Mouse (Mus musculus) small intestine, adult 2 months (tissue): Measurements from ENCODE around the gene Fam151b.

Experiments used
- CTCF ChIP-seq: fragments of 200-500 bp; IDR thresholded peaks from 2 replicates; pipeline ENCODE4 v1.5.1; 2012; ENCODE audit warnings: low read depth, mild to moderate bottlenecking, control low read depth, inconsistent platforms, low read length, moderate library complexity, mixed read lengths; ENCODE audit not compliant: insufficient replicate concordance, insufficient read length; ENCODE audit errors: extremely low read depth
- POLR2A ChIP-seq: fragments of 200-500 bp; IDR thresholded peaks from 2 replicates; pipeline ENCODE4 v1.6.1; 2012; ENCODE audit warnings: low read depth, mild to moderate bottlenecking, control low read depth, inconsistent platforms, low read length, moderate library complexity

GRCm38 (mm10) chr13:92523178-92523813 is 39.5 kb upstream of the Fam151b start:
- no peak for TF ChIP-seq CTCF
- TF ChIP-seq POLR2A, result no peak
